11 mouse cellular contexts compared by ENCODE assay signal in genomic region chr16:24442500-24443122, GRCm38 (mm10). TPM values are rescaled to one million over a fixed set of nuclear protein-coding genes. Genes with fewer than 3 reads are reported as not detected.
DNase-seq lines count a peak whose midpoint lies in the region; ATAC-seq lines count a peak whose summit lies in the region.
"Had no signal": no experiment of that assay in that cellular context is flagged by ENCODE, and none has a peak within 500 bp of the region (broad histone marks: within the 10 kb centered on the region; RNA-seq: fewer than 3 reads in every experiment).

No protein-coding gene starts in this region.

- no peak overlapping the region for H3K9ac ChIP-seq in forebrain, embryonic 13.5 days
- H3K9ac ChIP-seq in forebrain, embryonic 11.5 days (ENCODE audit: low read length): no peak overlapping the region
- H3K9ac ChIP-seq in kidney, embryonic 14.5 days (ENCODE audit: low read depth, low read length): no peak overlapping the region
- no peak overlapping the region for H3K9ac ChIP-seq in intestine, embryonic 16.5 days (ENCODE audit: low read depth, low read length)

- peak; percentile 34; the same call in 1 of the 2 replicates for ATAC-seq in forebrain, embryonic 13.5 days
- no peak for ATAC-seq in forebrain, embryonic 11.5 days (replicated peaks; ENCODE audit: low FRiP score)
- ATAC-seq in kidney, embryonic 14.5 days (ENCODE audit: low FRiP score, low TSS enrichment): peak; percentile 32; the same call in 1 of the 2 replicates
- ATAC-seq in intestine, embryonic 16.5 days: peak; percentile 14; the same call in 1 of the 2 replicates

- no peaks in the 10 kb centered on the region for H3K27me3 ChIP-seq in forebrain, embryonic 13.5 days
- no peaks in the 10 kb centered on the region for H3K27me3 ChIP-seq in forebrain, embryonic 11.5 days (ENCODE audit: control insufficient read depth, insufficient read depth, low read length)
- no peaks in the 10 kb centered on the region for H3K27me3 ChIP-seq in kidney, embryonic 14.5 days (ENCODE audit: control insufficient read depth, insufficient read depth, low read length)
- H3K27me3 ChIP-seq in intestine, embryonic 16.5 days (replicated peaks; ENCODE audit: control insufficient read depth, insufficient read depth, low read length): no peaks in the 10 kb centered on the region

- no peak overlapping the region for H3K4me2 ChIP-seq in forebrain, embryonic 13.5 days
- no peak overlapping the region for H3K4me2 ChIP-seq in forebrain, embryonic 11.5 days (ENCODE audit: low read depth, low read length, severe bottlenecking)
- H3K4me2 ChIP-seq in kidney, embryonic 14.5 days (replicated peaks; ENCODE audit: low read depth, low read length): no peak overlapping the region; the same call in 1 of the 2 replicates
- no peak overlapping the region for H3K4me2 ChIP-seq in intestine, embryonic 16.5 days (ENCODE audit: low read depth, low read length)

- no peak for DNase-seq in forebrain, embryonic 11.5 days (ENCODE audit: low spot score)
- no peak for DNase-seq in kidney, postnatal 36 days
- DNase-seq in R1 (ENCODE audit: low read depth, low spot score): peak; percentile 26
- no peak for DNase-seq in adrenal gland, postnatal 36 days
- no peak for DNase-seq in adrenal gland, postnatal 4 days (ENCODE audit: low spot score in 2 of 2)
- DNase-seq: adrenal gland, adult 8-10 months; gastrocnemius, postnatal 14 days; thymus, postnatal 36 days had no signal

- H3K27ac ChIP-seq in forebrain, embryonic 13.5 days: no peak overlapping the region
- H3K27ac ChIP-seq in forebrain, embryonic 11.5 days (ENCODE audit: low read depth, low read length): no peak overlapping the region
- peak overlapping the region; percentile 49 for H3K27ac ChIP-seq in kidney, embryonic 14.5 days (ENCODE audit: low read depth, low read length)
- H3K27ac ChIP-seq in intestine, embryonic 16.5 days (ENCODE audit: low read length): peak overlapping the region; percentile 35

- H3K9me3 ChIP-seq in forebrain, embryonic 13.5 days (replicated peaks): no peaks in the 10 kb centered on the region
- no peaks in the 10 kb centered on the region for H3K9me3 ChIP-seq in forebrain, embryonic 11.5 days (ENCODE audit: control insufficient read depth, low read length)
- no peaks in the 10 kb centered on the region for H3K9me3 ChIP-seq in kidney, embryonic 14.5 days (ENCODE audit: control insufficient read depth, low read length)
- no peaks in the 10 kb centered on the region for H3K9me3 ChIP-seq in intestine, embryonic 16.5 days (ENCODE audit: control insufficient read depth, low read length)

- peaks cover 18% of the 10 kb centered on the region for H3K4me1 ChIP-seq in forebrain, embryonic 13.5 days
- H3K4me1 ChIP-seq in forebrain, embryonic 11.5 days (replicated peaks; ENCODE audit: control insufficient read depth, insufficient read depth, low read length): peaks cover 2% of the 10 kb centered on the region
- peaks cover 47% of the 10 kb centered on the region for H3K4me1 ChIP-seq in kidney, embryonic 14.5 days (ENCODE audit: control insufficient read depth, insufficient read depth, low read length)
- H3K4me1 ChIP-seq in intestine, embryonic 16.5 days (ENCODE audit: control insufficient read depth, insufficient read depth, low read length): peaks cover 39% of the 10 kb centered on the region

- 64% methylated on average over 5 of the region's 5 CpGs for WGBS in forebrain, embryonic 13.5 days
- 68% methylated on average over 5 of the region's 5 CpGs for WGBS in forebrain, embryonic 11.5 days
- 35% methylated on average over 5 of the region's 5 CpGs for WGBS in kidney, embryonic 14.5 days
- WGBS in intestine, embryonic 16.5 days: 43% methylated on average over 5 of the region's 5 CpGs

- H3K4me3 ChIP-seq in forebrain, embryonic 13.5 days: no peak overlapping the region
- H3K4me3 ChIP-seq in forebrain, embryonic 11.5 days (ENCODE audit: low read depth, low read length): no peak overlapping the region
- no peak overlapping the region for H3K4me3 ChIP-seq in kidney, embryonic 14.5 days (ENCODE audit: low read length)
- H3K4me3 ChIP-seq in intestine, embryonic 16.5 days (ENCODE audit: low read length): no peak overlapping the region

- H3K36me3 ChIP-seq in forebrain, embryonic 13.5 days (ENCODE audit: poor library complexity, severe bottlenecking): no peaks in the 10 kb centered on the region
- H3K36me3 ChIP-seq in forebrain, embryonic 11.5 days (ENCODE audit: control insufficient read depth, insufficient read depth, low read length): no peaks in the 10 kb centered on the region
- no peaks in the 10 kb centered on the region for H3K36me3 ChIP-seq in kidney, embryonic 14.5 days (ENCODE audit: control insufficient read depth, insufficient read depth, low read length)
- no peaks in the 10 kb centered on the region; the same call in 1 of the 2 replicates for H3K36me3 ChIP-seq in intestine, embryonic 16.5 days (ENCODE audit: control insufficient read depth, insufficient read depth, low read length)

RNA-seq across cellular contexts. Expression of gene Lpp, which starts 49.3 kb away (rescaled TPM):
- polyA plus RNA-seq in forebrain, embryonic 13.5 days (2015; fragmentation: Nextera tagmentation; extraction: Ambion mirVana): 9.4 and 10.8 TPM in 2 replicates
- 20.4 and 22.1 TPM in 2 replicates for polyA plus RNA-seq in forebrain, embryonic 11.5 days (2014; fragmentation: Nextera tagmentation; extraction: Ambion mirVana)
- polyA plus RNA-seq in kidney, embryonic 14.5 days (2014; fragmentation: Nextera tagmentation; extraction: Ambion mirVana): 36.9 and 49.2 TPM in 2 replicates
- 64.7 and 66.5 TPM in 2 replicates for polyA plus RNA-seq in intestine, embryonic 16.5 days (2015; fragmentation: Nextera tagmentation; extraction: Ambion mirVana)
- 10 to 100 TPM; 70.3 to 80.3 TPM for total RNA-seq in adrenal gland, postnatal 36 days (2021)
- 10 to 100 TPM; 70.2 to 80.0 TPM for total RNA-seq in adrenal gland, postnatal 4 days (2021)

Comparison
In these comparisons a context has a peak if more than half of its experiments do, and no peak if none do; other contexts are left out.
1. H3K27ac ChIP-seq: peak in kidney, embryonic 14.5 days (single experiment) and intestine, embryonic 16.5 days (single experiment); none in forebrain, embryonic 13.5 days (single experiment) and forebrain, embryonic 11.5 days (single experiment).